Mouse (Mus musculus) ES-Bruce4 (cell line): ENCODE data around the gene Zfp454.

Source experiments
- CTCF ChIP-seq: IDR thresholded peaks from one replicate; pipeline ENCODE4 v1.8.1; 2011; ENCODE audit warnings: low read depth, low read length
- EP300 ChIP-seq: IDR thresholded peaks from 2 replicates; pipeline ENCODE4 v1.6.1; 2011; ENCODE audit warnings: low read depth, low read length; ENCODE audit not compliant: insufficient read depth
- POLR2A ChIP-seq: IDR thresholded peaks from one replicate; pipeline ENCODE4 v1.8.1; 2011; ENCODE audit warnings: low read length; ENCODE audit not compliant: insufficient read depth

DNA sequence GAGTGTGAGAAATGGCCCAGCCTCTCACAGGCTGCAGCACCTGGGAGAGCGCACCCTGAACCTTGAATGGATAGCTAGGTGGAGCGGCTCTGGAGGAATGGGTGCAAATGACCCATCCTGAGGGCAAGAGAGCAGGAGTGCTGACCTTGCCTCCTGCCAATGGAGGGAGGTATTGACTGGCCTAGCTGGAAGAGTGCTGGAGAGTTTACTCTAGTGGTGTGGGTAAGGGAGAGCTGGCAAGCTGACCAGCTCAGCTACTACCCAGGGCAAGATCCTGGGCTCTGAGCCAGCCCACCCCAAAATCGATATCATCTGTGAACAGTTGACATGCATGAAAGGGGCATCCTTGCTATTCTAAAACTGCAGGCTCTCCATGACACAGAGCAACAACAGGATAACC is 41.5 kb downstream of the Zfp454 start:
- TF ChIP-seq CTCF (no peak), EP300 (no peak), POLR2A (no peak)
